In the genomic region with DNA sequence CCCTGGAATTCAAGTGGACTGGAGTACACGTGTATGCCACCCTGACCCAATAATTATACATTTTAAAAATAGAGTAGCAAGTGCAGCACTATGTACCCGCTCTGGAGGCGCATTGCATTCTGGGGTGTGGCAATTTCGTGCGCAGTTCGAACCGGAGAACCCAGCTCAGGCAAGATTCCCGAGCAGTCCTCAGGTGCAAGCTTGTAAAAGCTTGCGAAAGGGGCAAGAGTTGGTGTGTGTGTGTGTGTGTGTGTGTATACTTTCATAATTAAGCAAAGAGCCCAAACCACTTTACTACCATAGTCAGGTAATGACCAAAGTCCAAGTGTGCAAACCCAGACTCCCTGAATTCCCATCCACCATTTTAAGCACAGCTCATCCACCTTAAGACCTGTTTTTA, we compare ENCODE assay signal across 15 mouse cellular contexts. TPM values are rescaled to one million over a fixed set of nuclear protein-coding genes. Genes with fewer than 3 reads are reported as not detected.
DNase-seq lines count a peak whose midpoint lies in the region; ATAC-seq and TF ChIP-seq lines count a peak whose summit lies in the region.
"Had no signal": no experiment of that assay in that cellular context is flagged by ENCODE, and none has a peak within 500 bp of the region (broad histone marks: within the 10 kb centered on the region; RNA-seq: fewer than 3 reads in every experiment).

No protein-coding gene starts in this region.

- H3K9me3 ChIP-seq in hindbrain, embryonic 11.5 days (ENCODE audit: control insufficient read depth, low read length), result no peaks in the 10 kb centered on the region
- H3K9me3 ChIP-seq in hindbrain, embryonic 12.5 days (replicated peaks), result no peaks in the 10 kb centered on the region
- no peaks in the 10 kb centered on the region for H3K9me3 ChIP-seq in ES-E14 (ENCODE audit: control insufficient read depth, insufficient read depth, low read depth, low read length)
- H3K9me3 ChIP-seq: embryonic facial prominence, embryonic 13.5 days; liver, embryonic 12.5 days had no signal

- 1% methylated on average over 9 of the region's 9 CpGs for WGBS in hindbrain, embryonic 11.5 days
- WGBS in hindbrain, embryonic 12.5 days, result under 1% methylated on average over 9 of the region's 9 CpGs

- ATAC-seq in hindbrain, embryonic 11.5 days (ENCODE audit: low FRiP score), result no peak
- no peak for ATAC-seq in hindbrain, embryonic 12.5 days (ENCODE audit: low FRiP score)
- ATAC-seq in CD4-positive, CD25-positive, alpha-beta regulatory T cell, adult 4 months, result peak; percentile 12
- ATAC-seq in megakaryocyte, adult 5-6 weeks (ENCODE audit: poor library complexity, severe bottlenecking), result peak; percentile 20
- ATAC-seq: liver, embryonic 12.5 days had no signal

- H3K27ac ChIP-seq in hindbrain, embryonic 11.5 days (ENCODE audit: low read depth, low read length), result no peak overlapping the region
- H3K27ac ChIP-seq in hindbrain, embryonic 12.5 days, result no peak overlapping the region
- H3K27ac ChIP-seq in ES-E14 (ENCODE audit: insufficient read depth, low read depth, low read length, poor library complexity, severe bottlenecking), result no peak overlapping the region
- H3K27ac ChIP-seq: embryonic facial prominence, embryonic 13.5 days; kidney, postnatal 0 days; liver, embryonic 12.5 days had no signal

- H3K4me1 ChIP-seq in hindbrain, embryonic 11.5 days (replicated peaks; ENCODE audit: control insufficient read depth, insufficient read depth, low read length), result no peaks in the 10 kb centered on the region
- H3K4me1 ChIP-seq in hindbrain, embryonic 12.5 days, result no peaks in the 10 kb centered on the region
- peaks cover 0 to 8% of the 10 kb centered on the region in 2 experiments; a peak in 2 of 4 replicates for H3K4me1 ChIP-seq in ES-E14 (ENCODE audit: control insufficient read depth in 2 of 2, insufficient read depth in 2 of 2, low read length in 2 of 2, poor library complexity in 1 of 2)
- H3K4me1 ChIP-seq: embryonic facial prominence, embryonic 13.5 days; liver, embryonic 12.5 days had no signal

- in situ Hi-C loops in ES-E14 (cut with MboI; ENCODE audit: low sequenced_read_pairs in 2 of 2, unreplicated experiment in 2 of 2), result no loop called here

- no peaks in the 10 kb centered on the region for H3K36me3 ChIP-seq in hindbrain, embryonic 11.5 days (ENCODE audit: control insufficient read depth, insufficient read depth, low read length)
- H3K36me3 ChIP-seq in hindbrain, embryonic 12.5 days, result no peaks in the 10 kb centered on the region
- H3K36me3 ChIP-seq in ES-E14 (ENCODE audit: control insufficient read depth, insufficient read depth, low read length, poor library complexity, severe bottlenecking), result no peaks in the 10 kb centered on the region
- H3K36me3 ChIP-seq: embryonic facial prominence, embryonic 13.5 days; liver, embryonic 12.5 days had no signal

- H3K4me3 ChIP-seq in hindbrain, embryonic 11.5 days (ENCODE audit: low read depth, low read length), result no peak overlapping the region
- H3K4me3 ChIP-seq in hindbrain, embryonic 12.5 days, result no peak overlapping the region; the same call in 1 of the 2 replicates
- peak overlapping the region; percentile 3 to 46; a peak in 1 of 4 replicates for H3K4me3 ChIP-seq in ES-E14 (ENCODE audit: insufficient read depth in 1 of 2, low read depth in 1 of 2, low read length in 2 of 2, poor library complexity in 1 of 2, severe bottlenecking in 1 of 2)
- H3K4me3 ChIP-seq: embryonic facial prominence, embryonic 13.5 days; liver, embryonic 12.5 days had no signal

- peak; percentile 68 for DNase-seq in hindbrain, embryonic 11.5 days (ENCODE audit: low spot score)
- DNase-seq in ES-E14 (ENCODE audit: low read depth, low spot score), result no peak
- DNase-seq in cerebellum, adult 11-12 months, result no peak
- DNase-seq in heart, postnatal 14 days, result no peak
- DNase-seq: adrenal gland, postnatal 36 days; cerebellum, adult 2 months; lung, postnatal 4 days; thymus, postnatal 4 days had no signal

- no peak overlapping the region for H3K4me2 ChIP-seq in hindbrain, embryonic 11.5 days (replicated peaks; ENCODE audit: low read depth, low read length)
- H3K4me2 ChIP-seq in hindbrain, embryonic 12.5 days (replicated peaks), result no peak overlapping the region
- H3K4me2 ChIP-seq: embryonic facial prominence, embryonic 13.5 days; liver, embryonic 12.5 days had no signal

- intact Hi-C loops in heart, postnatal 14 days (cut with DNase I), result no loop called here

- no peak overlapping the region for H3K9ac ChIP-seq in hindbrain, embryonic 11.5 days (ENCODE audit: low read depth, low read length)
- no peak overlapping the region for H3K9ac ChIP-seq in hindbrain, embryonic 12.5 days
- H3K9ac ChIP-seq in ES-E14 (ENCODE audit: insufficient read depth, low read depth, low read length, poor library complexity, severe bottlenecking), result no peak overlapping the region
- H3K9ac ChIP-seq: embryonic facial prominence, embryonic 13.5 days; liver, embryonic 12.5 days had no signal

- H3K27me3 ChIP-seq in hindbrain, embryonic 11.5 days (ENCODE audit: control insufficient read depth, insufficient read depth, low read length), result peaks cover 79% of the 10 kb centered on the region
- H3K27me3 ChIP-seq in hindbrain, embryonic 12.5 days, result peaks cover 86% of the 10 kb centered on the region

TF ChIP-seq in ES-E14, 5 proteins besides CTCF, POLR2A, EP300 and RAD21:
- TF ChIP-seq ZC3H11A (IDR thresholded peaks at IDR 0.05; ENCODE audit: borderline replicate concordance, low read depth, low read length) (no peak), CHD2 (IDR thresholded peaks at IDR 0.05; ENCODE audit: low read depth, low read length) (no peak), HCFC1 (IDR thresholded peaks at IDR 0.05; ENCODE audit: borderline replicate concordance, insufficient read depth, low read length) (no peak), ZNF384 (IDR thresholded peaks at IDR 0.05; ENCODE audit: low read depth, low read length) (no peak), MAFK (IDR thresholded peaks at IDR 0.05; ENCODE audit: insufficient read depth, low read depth, low read length) (no peak)
TF ChIP-seq in ES-E14: peak in this region for 0.

RNA-seq across cellular contexts. Expression of a gene that starts 20.9 kb away (rescaled TPM):
- not detected in 2 replicates for polyA plus RNA-seq in hindbrain, embryonic 11.5 days (2014; fragmentation: Nextera tagmentation; extraction: Ambion mirVana)
- not detected in 2 replicates for polyA plus RNA-seq in hindbrain, embryonic 12.5 days (2016; fragmentation: Nextera tagmentation; extraction: Ambion mirVana)
- not detected for polyA plus RNA-seq in CD4-positive, CD25-positive, alpha-beta regulatory T cell, adult 4 months (2017; shearing (Covaris generic))
- total RNA-seq in ES-E14 (2012; rRNA removed), result 26.9 and 53.4 TPM in 2 replicates
- not detected in 2 replicates for total RNA-seq in megakaryocyte, adult 5-6 weeks (2015)
- total RNA-seq in megakaryocyte, adult 5-6 weeks (2017), result not detected in 2 replicates
- total RNA-seq in heart, postnatal 14 days (2021), result under 1 TPM in 1 of 2 experiments, not detected in 1; 0.24 TPM
- total RNA-seq: heart, postnatal 25 days had no signal
- polyA plus RNA-seq: cerebellum, adult 2 months; embryonic facial prominence, embryonic 13.5 days; kidney, postnatal 0 days; liver, embryonic 12.5 days had no signal

RNA-seq across cellular contexts. Expression of a gene that starts 37.3 kb away (rescaled TPM):
- polyA plus RNA-seq in hindbrain, embryonic 11.5 days (2014; fragmentation: Nextera tagmentation; extraction: Ambion mirVana), result 1.1 and 1.4 TPM in 2 replicates
- polyA plus RNA-seq in hindbrain, embryonic 12.5 days (2016; fragmentation: Nextera tagmentation; extraction: Ambion mirVana), result 1.1 and 1.5 TPM in 2 replicates
- under 1 TPM in 1 of 2 experiments, not detected in 1; 0.76 TPM for polyA plus RNA-seq in CD4-positive, CD25-positive, alpha-beta regulatory T cell, adult 4 months (2017; shearing (Covaris generic))
- total RNA-seq in ES-E14 (2012; rRNA removed), result 13.4 and 34.3 TPM in 2 replicates
- total RNA-seq in megakaryocyte, adult 5-6 weeks (2015), result not detected in 2 replicates
- total RNA-seq in megakaryocyte, adult 5-6 weeks (2017), result 0.41 TPM in 1 of 2 replicates, not detected in the other
- total RNA-seq in heart, postnatal 14 days (2021), result under 1 TPM; 0.27 to 0.79 TPM

Comparison
In these comparisons a context has a peak if more than half of its experiments do, and no peak if none do; other contexts are left out.
1. ATAC-seq: peak in CD4-positive, CD25-positive, alpha-beta regulatory T cell, adult 4 months (single experiment) and megakaryocyte, adult 5-6 weeks (single experiment); none in hindbrain, embryonic 11.5 days (single experiment) and hindbrain, embryonic 12.5 days (single experiment).
2. H3K4me3 ChIP-seq: peak in ES-E14 (2 of 2); none in hindbrain, embryonic 11.5 days (single experiment) and hindbrain, embryonic 12.5 days (single experiment).
3. RNA of a gene that starts 20.9 kb away (total RNA-seq): 26.9 to 53.4 TPM in ES-E14; 0.24 TPM in heart, postnatal 14 days and not detected in megakaryocyte, adult 5-6 weeks; every median in the first group is over 10 times any median in the second.